Mouse (Mus musculus): ENCODE data around the gene Ldhd.

- TF ChIP-seq CTCF (IDR thresholded peaks at IDR 0.05; ENCODE audit: borderline replicate concordance, insufficient read depth, low read depth, low read length) (no peak), POLR2A (IDR thresholded peaks at IDR 0.05; ENCODE audit: borderline replicate concordance, insufficient read depth, low read length) (no peak)
These were observed 23.2 kb downstream of the Ldhd start for GRCm38 (mm10) chr8:111606961-111607360.
